Mouse (Mus musculus) left cerebral cortex, adult 8-10 months (tissue): Measurements from ENCODE around the gene Traf3ip2. TPM values are rescaled to one million over a fixed set of nuclear protein-coding genes. Genes with fewer than 3 reads are reported as not detected.
A peak's percentile ranks its signal among the peaks of the same experiment; 100 is the strongest.

Source experiments
- DNase-seq, 2 experiments: peaks; one replicate each; pipeline ENCODE4 v3.0.0; 2022; ENCODE audit warnings: low spot score in 2 of 2
- total RNA-seq, 4 experiments: library from RNA; stranded (reverse); gene quantifications; 2 replicates each; pipeline ENCODE4 v1.2.4; 2022

The Traf3ip2 gene
- total RNA-seq, 4 experiments from 2014 or later = 1.1 to 2.0 (median 1.5) TPM

- DNase-seq = no peak
Measured at GRCm38 (mm10) chr10:39631627-39632026, 18.9 kb downstream of the Traf3ip2 start.

- DNase-seq = no peak
Measured at GRCm38 (mm10) chr10:39633379-39633778, 20.6 kb downstream of the Traf3ip2 start.

- DNase-seq = no peak
Measured at GRCm38 (mm10) chr10:39634423-39635101, 21.8 kb downstream of the Traf3ip2 start.

GRCm38 (mm10) chr10:39638862-39639261 lies 26.1 kb downstream of the Traf3ip2 start:
- DNase-seq = no peak

GRCm38 (mm10) chr10:39639783-39640182 lies 27.0 kb downstream of the Traf3ip2 start:
- DNase-seq = no peak

GRCm38 (mm10) chr10:39640817-39641226 lies 28.1 kb downstream of the Traf3ip2 start:
- DNase-seq = no peak

- DNase-seq = no peak
Measured at GRCm38 (mm10) chr10:39645789-39646628, 33.3 kb downstream of the Traf3ip2 start.

- DNase-seq = no peak
Measured at GRCm38 (mm10) chr10:39646629-39647019, 33.9 kb downstream of the Traf3ip2 start.

- DNase-seq = no peak
Measured at GRCm38 (mm10) chr10:39647118-39647517, 34.4 kb downstream of the Traf3ip2 start.

GRCm38 (mm10) chr10:39648278-39648677 lies 35.5 kb downstream of the Traf3ip2 start:
- DNase-seq = no peak

GRCm38 (mm10) chr10:39649550-39649949 lies 36.8 kb downstream of the Traf3ip2 start:
- DNase-seq = no peak

GRCm38 (mm10) chr10:39650316-39650715 lies 37.6 kb downstream of the Traf3ip2 start:
- DNase-seq = no peak

GRCm38 (mm10) chr10:39654001-39654416 lies 41.3 kb downstream of the Traf3ip2 start:
- DNase-seq = no peak

GRCm38 (mm10) chr10:39658901-39659410 lies 46.2 kb downstream of the Traf3ip2 start:
- no peak for DNase-seq

- peak in 1 of 2 experiments; percentile 32 for DNase-seq
Measured at GRCm38 (mm10) chr10:39659411-39660268, 46.9 kb downstream of the Traf3ip2 start.

GRCm38 (mm10) chr10:39660269-39660655 lies 47.5 kb downstream of the Traf3ip2 start:
- DNase-seq = no peak

GRCm38 (mm10) chr10:39660698-39661097 lies 48.0 kb downstream of the Traf3ip2 start:
- no peak for DNase-seq

GRCm38 (mm10) chr10:39665071-39665502 lies 52.4 kb downstream of the Traf3ip2 start:
- no peak for DNase-seq

- no peak for DNase-seq
Measured at GRCm38 (mm10) chr10:39666027-39666426, 53.3 kb downstream of the Traf3ip2 start.

- no peak for DNase-seq
Measured at GRCm38 (mm10) chr10:39671451-39671850, 58.7 kb downstream of the Traf3ip2 start.

- peak in 1 of 2 experiments; percentile 22 for DNase-seq
Measured at GRCm38 (mm10) chr10:39672547-39673051, 59.9 kb downstream of the Traf3ip2 start.
